Mouse (Mus musculus) limb, embryonic 12.5 days (tissue): ENCODE measurements around the gene Gpx4. TPM values are rescaled to one million over a fixed set of nuclear protein-coding genes. Genes with fewer than 3 reads are reported as not detected.

Source experiments
- polyA plus RNA-seq: library from polyadenylated mRNA; unstranded; fragments of >200 nt; fragmentation: Nextera tagmentation; extraction: Ambion mirVana; gene quantifications from 2 replicates; pipeline ENCODE4 v1.2.1, GENCODE M21; 2016

The Gpx4 gene
- polyA plus RNA-seq, 1 experiment from 2014 or later = 494 TPM

Other genes starting within 250 kb of the Gpx4 start
- 0.28 and 0.67 TPM in 2 replicates for gene Misp, start 226.2 kb upstream of the Gpx4 start, polyA plus RNA-seq
- 373 and 403 TPM in 2 replicates for gene Ptbp1, start 192.7 kb upstream of the Gpx4 start, polyA plus RNA-seq
- gene Prtn3, start 172.7 kb upstream of the Gpx4 start, polyA plus RNA-seq = 15.1 and 15.3 TPM in 2 replicates
- gene Plppr3, start 172.5 kb upstream of the Gpx4 start, polyA plus RNA-seq = 157 and 162 TPM in 2 replicates
- not detected in 2 replicates for gene Elane, start 160.9 kb upstream of the Gpx4 start, polyA plus RNA-seq
- gene Cfd, start 156.3 kb upstream of the Gpx4 start, polyA plus RNA-seq = not detected in 2 replicates
- 50.8 and 53.7 TPM in 2 replicates for gene Med16, start 138.2 kb upstream of the Gpx4 start, polyA plus RNA-seq
- 5.5 and 21.1 TPM in 2 replicates for gene Gm26602, start 136.3 kb upstream of the Gpx4 start, polyA plus RNA-seq
- 1.1 and 1.2 TPM in 2 replicates for gene Kiss1r, start 130.2 kb upstream of the Gpx4 start, polyA plus RNA-seq
- gene R3hdm4, start 126.0 kb upstream of the Gpx4 start, polyA plus RNA-seq = 149 and 161 TPM in 2 replicates
- gene Arid3a, start 120.1 kb upstream of the Gpx4 start, polyA plus RNA-seq = 8.4 and 8.6 TPM in 2 replicates
- 120 and 122 TPM in 2 replicates for gene Wdr18, start 87.0 kb upstream of the Gpx4 start, polyA plus RNA-seq
- 0.54 and 0.68 TPM in 2 replicates for gene Grin3b, start 76.5 kb upstream of the Gpx4 start, polyA plus RNA-seq
- gene Tmem259, start 62.8 kb upstream of the Gpx4 start, polyA plus RNA-seq = 20.7 and 22.5 TPM in 2 replicates
- gene Cnn2, start 58.6 kb upstream of the Gpx4 start, polyA plus RNA-seq = 216 and 240 TPM in 2 replicates
- 2.1 and 2.3 TPM in 2 replicates for gene Abca7, start 50.7 kb upstream of the Gpx4 start, polyA plus RNA-seq
- gene Arhgap45, start 30.5 kb upstream of the Gpx4 start, polyA plus RNA-seq = 12.5 and 12.6 TPM in 2 replicates
- gene Polr2e, start 7.4 kb upstream of the Gpx4 start, polyA plus RNA-seq = 241 and 251 TPM in 2 replicates
- gene Sbno2, start 58.4 kb downstream of the Gpx4 start, polyA plus RNA-seq = 13.9 and 14.4 TPM in 2 replicates
- 16.1 and 18.1 TPM in 2 replicates for gene Stk11, start 68.6 kb downstream of the Gpx4 start, polyA plus RNA-seq
- 460 and 465 TPM in 2 replicates for gene Atp5d, start 91.5 kb downstream of the Gpx4 start, polyA plus RNA-seq
- gene Cbarp, start 93.7 kb downstream of the Gpx4 start, polyA plus RNA-seq = 4.9 and 5.6 TPM in 2 replicates
- 30.6 and 38.0 TPM in 2 replicates for gene Midn, start 101.1 kb downstream of the Gpx4 start, polyA plus RNA-seq
- 166 and 175 TPM in 2 replicates for gene Cirbp, start 118.8 kb downstream of the Gpx4 start, polyA plus RNA-seq
- 9.1 and 9.5 TPM in 2 replicates for gene 1600002K03Rik, start 125.8 kb downstream of the Gpx4 start, polyA plus RNA-seq
- gene Efna2, start 132.3 kb downstream of the Gpx4 start, polyA plus RNA-seq = 60.3 and 62.2 TPM in 2 replicates
- 103 and 112 TPM in 2 replicates for gene Mum1, start 179.3 kb downstream of the Gpx4 start, polyA plus RNA-seq
- gene Ndufs7, start 202.0 kb downstream of the Gpx4 start, polyA plus RNA-seq = 258 and 278 TPM in 2 replicates
- gene Gamt, start 213.8 kb downstream of the Gpx4 start, polyA plus RNA-seq = 30.7 and 31.9 TPM in 2 replicates
- 69.1 and 71.0 TPM in 2 replicates for gene Dazap1, start 214.3 kb downstream of the Gpx4 start, polyA plus RNA-seq
- gene Rps15, start 245.3 kb downstream of the Gpx4 start, polyA plus RNA-seq = 926 and 930 TPM in 2 replicates
- gene Apc2, start 248.8 kb downstream of the Gpx4 start, polyA plus RNA-seq = 4.7 and 5.3 TPM in 2 replicates